In the genomic region with DNA sequence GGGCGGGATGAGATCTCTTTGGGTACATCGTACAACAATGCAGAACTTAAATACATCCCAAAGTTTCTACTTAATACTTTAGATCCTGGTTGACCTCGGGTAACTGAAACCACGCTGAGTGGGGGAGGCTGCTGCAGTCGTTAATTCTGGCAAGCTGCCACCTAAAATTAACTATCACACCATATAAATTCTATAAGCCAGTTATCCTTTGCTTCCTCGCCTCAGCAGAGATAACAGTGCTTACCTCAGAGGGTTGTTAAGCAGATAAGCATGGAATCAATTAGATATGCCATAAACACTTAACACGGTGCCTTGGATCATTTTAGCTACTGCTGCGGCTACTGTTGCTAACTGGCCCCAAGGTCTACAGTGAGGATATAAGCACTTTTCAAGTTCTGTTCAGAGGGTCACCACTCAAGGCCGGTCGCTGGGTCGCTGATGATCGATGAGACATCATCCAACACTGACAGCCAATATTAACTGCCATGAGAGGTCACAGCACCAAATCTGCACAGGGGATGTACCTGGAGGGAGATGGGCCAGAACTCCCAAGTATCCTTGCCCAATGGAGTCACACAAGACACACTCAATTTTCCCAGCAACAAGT, we compare ENCODE assay signal across 40 mouse cellular contexts. TPM values are rescaled to one million over a fixed set of nuclear protein-coding genes. Genes with fewer than 3 reads are reported as not detected.
"Had no signal": no experiment of that assay in that cellular context is flagged by ENCODE, and none has a peak within 500 bp of the region (broad histone marks: within the 10 kb centered on the region; RNA-seq: fewer than 3 reads in every experiment).

No protein-coding gene starts in this region.

- H3K27me3 ChIP-seq: heart, embryonic 13.5 days; heart, embryonic 15.5 days; hindbrain, embryonic 13.5 days; kidney, embryonic 15.5 days; limb, embryonic 13.5 days; limb, embryonic 15.5 days; liver, embryonic 12.5 days had no signal

- H3K27ac ChIP-seq: heart, embryonic 13.5 days; heart, embryonic 15.5 days; hindbrain, embryonic 13.5 days; kidney, embryonic 15.5 days; kidney, postnatal 0 days; limb, embryonic 13.5 days; limb, embryonic 15.5 days; liver, embryonic 12.5 days had no signal

- ATAC-seq: hindbrain, embryonic 16.5 days; inflammation-experienced regulatory T-cells, adult 6 months; liver, embryonic 12.5 days had no signal

- H3K9ac ChIP-seq: heart, embryonic 13.5 days; heart, embryonic 15.5 days; hindbrain, embryonic 13.5 days; kidney, embryonic 15.5 days; limb, embryonic 13.5 days; limb, embryonic 15.5 days; liver, embryonic 12.5 days had no signal

- H3K4me2 ChIP-seq: heart, embryonic 11.5 days; heart, embryonic 13.5 days; heart, embryonic 15.5 days; hindbrain, embryonic 13.5 days; kidney, embryonic 15.5 days; limb, embryonic 13.5 days; limb, embryonic 15.5 days; liver, embryonic 12.5 days had no signal

- DNase-seq: gastrocnemius, postnatal 14 days; gastrocnemius, postnatal 36 days; heart, adult 18-20 months; heart, postnatal 14 days; heart, postnatal 36 days; kidney, adult 11 months; kidney, adult 2 months; kidney, adult 9 months; kidney, postnatal 14 days; kidney, postnatal 36 days; layer of hippocampus, adult 9-11 months; layer of hippocampus, postnatal 36 days; left cerebral cortex, postnatal 4 days had no signal

- H3K9me3 ChIP-seq: heart, embryonic 13.5 days; heart, embryonic 15.5 days; hindbrain, embryonic 13.5 days; kidney, embryonic 15.5 days; limb, embryonic 13.5 days; limb, embryonic 15.5 days; liver, embryonic 12.5 days had no signal

- H3K4me3 ChIP-seq: heart, embryonic 13.5 days; heart, embryonic 15.5 days; hindbrain, embryonic 13.5 days; kidney, embryonic 15.5 days; limb, embryonic 13.5 days; limb, embryonic 15.5 days; liver, embryonic 12.5 days had no signal

RNA-seq across cellular contexts. Expression of a gene that starts 50.8 kb away (rescaled TPM):
- total RNA-seq: gastrocnemius, adult 18-20 months; gastrocnemius, adult 8-10 months; gastrocnemius, postnatal 14 days; gastrocnemius, postnatal 36 days; heart, adult 18-20 months; heart, adult 8-10 months; heart, postnatal 14 days; heart, postnatal 36 days; hematopoietic stem cell, adult 5-6 weeks; layer of hippocampus, adult 18-20 months; layer of hippocampus, adult 8-10 months; layer of hippocampus, postnatal 14 days; layer of hippocampus, postnatal 36 days; left cerebral cortex, adult 18-20 months; left cerebral cortex, adult 8-10 months; left cerebral cortex, postnatal 10 days; left cerebral cortex, postnatal 25 days; left cerebral cortex, postnatal 4 days; liver, adult 2 months had no signal
- polyA plus RNA-seq: heart, embryonic 11.5 days; heart, embryonic 13.5 days; heart, embryonic 15.5 days; heart, postnatal 0 days; hindbrain, embryonic 11.5 days; hindbrain, embryonic 13.5 days; hindbrain, embryonic 16.5 days; inflammation-experienced regulatory T-cells, adult 6 months; kidney, embryonic 15.5 days; kidney, postnatal 0 days; large intestine, adult 2 months; limb, embryonic 11.5 days; limb, embryonic 13.5 days; limb, embryonic 15.5 days; liver, adult 2 months; liver, embryonic 12.5 days had no signal
